Mouse (Mus musculus): ENCODE results near the gene Sec14l1.

Gene Sec14l1

GRCm38 (mm10) chr11:117088271-117088991 is 26.5 kb upstream of the Sec14l1 start:
- no peak for DNase-seq

- DNase-seq: no peak
Measured at GRCm38 (mm10) chr11:117089673-117090419, 25.1 kb upstream of the Sec14l1 start.

- no peak for DNase-seq
Measured at GRCm38 (mm10) chr11:117091406-117091805, 23.6 kb upstream of the Sec14l1 start.

- DNase-seq: no peak
Measured at GRCm38 (mm10) chr11:117091845-117092244, 23.1 kb upstream of the Sec14l1 start.

GRCm38 (mm10) chr11:117092711-117093110 is 22.3 kb upstream of the Sec14l1 start:
- DNase-seq: no peak

- no peak for DNase-seq
Measured at GRCm38 (mm10) chr11:117093900-117094552, 20.9 kb upstream of the Sec14l1 start.

GRCm38 (mm10) chr11:117094646-117095045 is 20.3 kb upstream of the Sec14l1 start:
- no peak for DNase-seq

- no peak for DNase-seq
Measured at GRCm38 (mm10) chr11:117097021-117097420, 17.9 kb upstream of the Sec14l1 start.

GRCm38 (mm10) chr11:117098155-117098554 is 16.8 kb upstream of the Sec14l1 start:
- no peak for DNase-seq

- no peak for DNase-seq
Measured at GRCm38 (mm10) chr11:117098784-117099183, 16.2 kb upstream of the Sec14l1 start.

GRCm38 (mm10) chr11:117099372-117099771 is 15.6 kb upstream of the Sec14l1 start:
- DNase-seq: no peak

GRCm38 (mm10) chr11:117101351-117101921 is 13.5 kb upstream of the Sec14l1 start:
- DNase-seq: no peak

GRCm38 (mm10) chr11:117101925-117102717 is 12.8 kb upstream of the Sec14l1 start:
- DNase-seq: no peak

- no peak for DNase-seq
Measured at GRCm38 (mm10) chr11:117103523-117103922, 11.4 kb upstream of the Sec14l1 start.

- DNase-seq: no peak
Measured at GRCm38 (mm10) chr11:117104044-117104757, 10.8 kb upstream of the Sec14l1 start.

- DNase-seq: no peak
Measured at GRCm38 (mm10) chr11:117105315-117105714, 9.7 kb upstream of the Sec14l1 start.

GRCm38 (mm10) chr11:117105850-117106249 is 9.1 kb upstream of the Sec14l1 start:
- no peak for DNase-seq

GRCm38 (mm10) chr11:117106633-117107334 is 8.2 kb upstream of the Sec14l1 start:
- no peak for DNase-seq

GRCm38 (mm10) chr11:117107837-117108236 is 7.1 kb upstream of the Sec14l1 start:
- no peak for DNase-seq

- peak; percentile 91 for DNase-seq
Measured at GRCm38 (mm10) chr11:117108595-117108994, 6.4 kb upstream of the Sec14l1 start.

All from cerebellum, adult 8-10 months (tissue).